Mouse (Mus musculus) brain, embryonic 14.5 days (tissue): ENCODE data around the gene 4930444G20Rik.

Experiments used
- CTCF ChIP-seq: fragments of 200-500 bp; IDR thresholded peaks from 2 replicates; pipeline ENCODE4 v1.5.1; 2012; ENCODE audit warnings: inconsistent platforms, mild to moderate bottlenecking, moderate library complexity, borderline replicate concordance; ENCODE audit not compliant: insufficient read depth, insufficient read length; ENCODE audit errors: extremely low read depth
- POLR2A ChIP-seq: fragments of 200-500 bp; IDR thresholded peaks from 2 replicates; pipeline ENCODE4 v1.6.1; 2012; ENCODE audit warnings: mild to moderate bottlenecking, inconsistent platforms, borderline replicate concordance; ENCODE audit not compliant: poor library complexity, insufficient read depth, insufficient read length, severe bottlenecking; ENCODE audit errors: extremely low read depth

DNA sequence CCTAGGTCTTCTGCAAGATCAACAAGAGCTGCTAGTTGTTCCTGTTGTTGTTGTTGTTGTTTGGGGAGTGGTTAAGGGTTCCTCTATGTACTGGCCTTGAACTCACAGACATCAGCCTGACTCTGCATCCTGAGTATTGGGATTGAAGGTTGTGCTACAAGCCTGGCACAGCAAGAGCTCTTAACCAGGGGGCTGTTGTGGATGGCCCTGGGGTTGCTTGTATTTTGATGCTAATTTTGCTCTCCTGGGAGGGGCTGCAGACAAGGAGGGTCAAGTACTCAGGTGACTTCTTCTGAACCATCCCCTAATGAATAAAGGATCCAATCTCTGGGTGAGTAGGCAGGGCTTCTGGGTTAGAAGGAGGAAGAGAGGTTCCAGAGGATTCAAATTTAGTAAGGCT is 12.6 kb downstream of the 4930444G20Rik start:
- TF ChIP-seq CTCF: no peak
- TF ChIP-seq POLR2A: no peak
